In genomic region chr15:29051166-29051565, GRCm38 (mm10) we compare ENCODE assay signal across 19 mouse cellular contexts.
"Had no signal": no experiment of that assay in that cellular context is flagged by ENCODE, and none has a peak within 500 bp of the region (broad histone marks: within the 10 kb centered on the region; RNA-seq: fewer than 3 reads in every experiment).

No protein-coding gene starts in this region.

- DNase-seq: lung, adult 18-20 months; lung, embryonic 14.5 days; lung, postnatal 10 days; lung, postnatal 4 days; midbrain, embryonic 14.5 days; retina, postnatal 1 day; right cerebral cortex, adult 18-20 months; right cerebral cortex, postnatal 25 days; right cerebral cortex, postnatal 4 days; spleen, adult 18-20 months; thymus, adult 18-20 months; thymus, postnatal 14 days; thymus, postnatal 36 days had no signal

- H3K4me3 ChIP-seq: midbrain, embryonic 10.5 days; midbrain, embryonic 12.5 days; myocyte; neural tube, embryonic 13.5 days; neural tube, embryonic 15.5 days had no signal

- ATAC-seq: midbrain, embryonic 16.5 days had no signal

- H3K27ac ChIP-seq: midbrain, embryonic 10.5 days; midbrain, embryonic 12.5 days; neural tube, embryonic 13.5 days; neural tube, embryonic 15.5 days had no signal
